Mouse (Mus musculus) cerebellum, adult 2 months (tissue): ENCODE measurements around the gene Naa30.

Experiments used
- CTCF ChIP-seq: fragments of 200-500 bp; IDR thresholded peaks from 2 replicates; pipeline ENCODE4 v1.5.1; 2011; ENCODE audit warnings: low read depth, mild to moderate bottlenecking, control low read depth, low read length, moderate library complexity, borderline replicate concordance; ENCODE audit not compliant: insufficient read depth
- POLR2A ChIP-seq: fragments of 200-500 bp; IDR thresholded peaks from 2 replicates; pipeline ENCODE4 v1.6.1; 2011; ENCODE audit warnings: low read length, control low read depth, borderline replicate concordance; ENCODE audit not compliant: insufficient read depth

DNA sequence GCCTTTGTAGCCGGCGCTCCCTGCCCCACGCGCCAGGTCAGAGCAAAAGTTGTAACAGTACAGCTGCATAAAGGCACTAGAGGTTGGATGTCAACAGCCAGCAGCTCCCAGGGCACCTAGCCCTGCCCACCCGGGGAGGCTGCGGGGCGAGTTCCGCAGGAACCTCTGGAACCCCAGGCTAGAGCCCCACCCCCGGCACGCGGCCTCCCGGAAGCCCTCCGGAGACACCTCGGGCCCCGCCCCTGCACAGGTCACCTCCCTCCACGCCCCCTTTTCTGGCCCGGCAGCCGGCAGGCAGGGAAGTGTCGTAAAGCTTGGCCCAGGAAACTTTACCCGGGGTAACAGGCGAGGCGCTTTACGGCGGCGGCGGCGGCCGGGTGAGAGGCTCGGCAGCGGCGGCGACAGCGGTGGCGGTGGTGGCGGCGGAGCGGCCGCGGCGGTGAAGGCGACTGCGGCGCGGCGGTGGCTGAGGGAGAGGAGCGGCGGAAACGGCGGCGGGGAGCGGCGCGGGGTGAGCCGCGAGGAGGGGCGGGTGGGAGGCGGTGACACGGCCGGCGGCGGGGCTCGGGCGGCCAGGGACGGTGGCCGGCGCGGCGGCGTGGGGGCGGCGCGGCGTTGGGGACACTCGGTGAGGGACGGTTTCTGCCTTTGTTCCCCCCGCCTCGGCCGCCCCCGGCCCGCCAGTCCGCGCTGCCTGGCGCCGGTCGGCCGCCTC, at the start of gene Naa30:
- TF ChIP-seq CTCF (no peak), POLR2A (peak; percentile 61)
